Mouse (Mus musculus) ovary, postnatal 10 days (tissue): ENCODE measurements at regions not wholly inside any gene's neighbourhood (a gene's known extent, or its start where the extent isn't known, plus 50 kb on each side); places are given as distances from the start of the nearest gene placed in this dataset.

ENCODE experiments used
- DNase-seq: peaks from one replicate; pipeline ENCODE4 v3.0.0; 2022; ENCODE audit warnings: low spot score

- no peak for DNase-seq
These were observed 239.4 kb upstream of the Lrig3 start for GRCm38 (mm10) chr10:125726546-125726945.

- DNase-seq, result no peak
These were observed 230.0 kb upstream of the Lrig3 start for GRCm38 (mm10) chr10:125735744-125736494.

- no peak for DNase-seq
These were observed 222.8 kb upstream of the Lrig3 start for GRCm38 (mm10) chr10:125743181-125743580.

- no peak for DNase-seq
These were observed 216.9 kb upstream of the Lrig3 start for GRCm38 (mm10) chr10:125749031-125749585.

DNA sequence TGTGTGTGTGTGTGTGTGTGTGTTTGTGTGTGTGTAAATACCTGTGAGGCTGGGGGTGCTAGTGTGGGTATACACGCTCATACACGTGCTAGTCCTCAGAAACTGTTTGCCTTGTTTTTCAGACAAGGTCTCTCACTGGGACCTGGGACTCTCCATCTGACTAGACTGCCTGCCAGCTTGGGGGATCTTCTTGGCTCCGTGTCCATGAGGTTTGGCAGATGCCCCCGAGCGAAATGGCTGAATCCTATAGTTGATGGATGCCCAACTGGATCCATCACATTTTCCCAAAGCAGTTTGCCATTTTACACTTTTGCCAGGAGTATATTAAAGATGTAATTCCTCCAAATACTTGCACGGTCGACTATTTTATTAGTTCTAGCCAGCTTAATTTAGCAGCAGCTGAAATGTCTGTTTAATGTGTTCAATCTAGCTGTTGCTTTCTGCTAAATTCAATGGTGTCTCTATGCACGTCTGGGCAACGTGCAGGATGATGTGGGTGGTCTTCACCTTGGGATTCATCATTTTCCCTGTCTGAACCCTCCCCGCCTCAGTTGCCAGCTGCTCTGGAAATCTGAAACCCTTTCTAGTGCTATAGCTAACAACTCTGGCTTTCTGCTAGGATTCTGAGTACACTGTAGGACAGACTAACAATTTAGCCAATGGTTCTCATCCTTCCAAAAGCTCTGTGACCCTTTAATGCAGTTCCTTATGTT lies 213.3 kb upstream of the Lrig3 start:
- DNase-seq, result no peak

DNA sequence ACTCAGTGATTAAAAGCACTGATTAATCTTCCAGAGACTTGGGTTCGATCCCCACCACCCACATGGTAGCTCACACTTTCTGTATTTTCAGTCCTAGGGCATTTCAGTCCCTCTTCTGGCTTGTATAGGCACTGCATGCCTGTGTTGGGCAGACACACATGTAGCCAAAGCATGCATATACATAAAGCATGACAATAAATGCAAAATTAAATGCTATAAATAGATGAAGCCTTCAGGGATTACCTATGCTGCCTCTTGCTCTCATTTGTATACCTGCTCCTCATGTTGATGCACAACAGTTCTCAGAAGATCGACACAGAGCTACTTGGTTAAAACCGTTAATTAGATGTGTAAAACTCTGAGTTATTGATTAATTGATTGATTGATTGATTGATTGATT lies 206.8 kb upstream of the Lrig3 start:
- no peak for DNase-seq

- no peak for DNase-seq
These were observed 203.4 kb upstream of the Lrig3 start for GRCm38 (mm10) chr10:125762367-125763068.

DNA sequence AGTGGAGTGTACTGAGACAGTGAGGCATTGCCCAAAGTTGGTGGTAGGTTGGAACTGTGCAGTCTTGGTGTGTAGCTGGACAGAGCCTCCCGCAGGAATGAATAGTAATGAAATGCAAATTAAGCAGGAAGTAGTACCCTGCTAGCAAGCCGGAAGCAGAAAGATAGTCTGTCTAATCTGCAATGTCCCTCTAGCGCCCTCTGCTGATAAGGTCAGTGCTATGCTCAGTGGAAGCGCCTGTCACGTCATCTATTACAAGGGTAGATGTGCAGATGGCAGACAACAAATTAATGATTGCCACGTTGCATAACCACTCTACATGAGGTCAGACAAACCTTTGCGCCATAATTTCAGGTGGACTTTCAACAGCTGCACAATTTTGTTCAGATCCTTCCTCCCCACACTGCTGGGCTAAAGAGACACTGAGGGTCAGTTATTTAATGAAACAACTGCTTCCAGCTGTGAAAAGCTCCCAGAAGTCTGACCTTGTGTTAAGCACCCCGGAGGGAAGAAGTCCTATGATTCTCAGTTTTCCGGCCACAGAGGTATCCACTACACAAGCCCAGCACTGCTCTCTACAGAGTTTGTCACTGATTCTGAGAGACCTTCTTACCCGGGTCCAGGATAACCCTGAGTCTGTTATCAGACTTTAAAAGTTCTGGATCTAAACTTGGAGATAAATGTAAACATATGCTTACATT lies 201.4 kb upstream of the Lrig3 start:
- DNase-seq, result no peak

DNA sequence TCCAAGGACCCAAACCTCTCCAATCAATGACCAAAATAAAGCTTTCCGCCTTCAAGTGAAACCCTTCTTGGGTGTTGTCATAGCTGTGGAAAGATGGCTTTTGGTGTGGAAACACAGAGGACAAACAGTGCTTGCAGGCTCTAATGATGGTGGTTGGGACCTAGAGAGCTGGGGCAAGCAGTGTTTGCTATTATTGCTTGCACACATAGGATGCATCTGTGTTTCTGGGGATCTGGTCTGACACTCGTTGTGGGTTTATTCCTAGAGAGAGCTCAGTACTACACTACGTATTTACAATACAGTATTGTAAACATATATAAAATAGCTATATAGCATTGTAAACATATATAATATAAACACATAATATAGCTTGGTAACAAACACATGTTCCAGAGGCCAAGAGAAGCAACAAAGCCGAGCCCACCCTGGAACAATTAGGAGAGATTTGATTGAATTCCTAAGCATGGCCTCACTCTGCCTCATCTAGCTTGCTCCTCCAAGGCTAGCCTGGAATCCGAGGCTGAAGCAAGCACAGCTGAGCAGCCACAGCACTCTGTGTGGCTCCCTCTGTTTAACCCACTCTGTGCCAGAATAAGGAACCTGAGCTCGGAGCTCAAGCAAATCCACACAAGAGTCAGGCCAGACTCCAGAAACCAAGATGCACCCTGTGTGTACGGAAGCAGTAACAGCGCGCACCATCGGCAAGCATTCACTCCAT lies 200.7 kb upstream of the Lrig3 start:
- no peak for DNase-seq

GRCm38 (mm10) chr10:125768281-125768680 lies 197.7 kb upstream of the Lrig3 start:
- no peak for DNase-seq

GRCm38 (mm10) chr10:125773541-125773940 lies 192.4 kb upstream of the Lrig3 start:
- no peak for DNase-seq

- DNase-seq, result no peak
These were observed 183.5 kb upstream of the Lrig3 start for GRCm38 (mm10) chr10:125782486-125782885.

DNA sequence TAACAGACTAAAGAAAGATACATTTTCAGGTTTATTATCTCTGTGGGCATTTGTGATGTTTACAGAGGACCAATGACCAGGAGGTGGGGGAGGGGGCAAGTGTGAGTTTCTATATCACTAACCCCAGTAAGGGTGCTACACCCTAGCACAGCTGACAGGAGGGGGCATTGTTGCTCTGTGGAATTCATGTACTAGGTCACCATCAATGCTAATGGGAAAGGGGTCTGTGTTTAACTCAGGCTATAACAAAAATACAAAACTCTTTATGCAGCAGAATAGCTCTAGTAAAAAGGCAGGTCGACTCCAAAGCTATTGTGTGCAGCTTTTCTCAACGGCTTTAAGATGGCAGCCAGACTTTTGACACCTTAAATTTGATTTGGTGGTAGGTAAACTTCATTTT lies 181.1 kb upstream of the Lrig3 start:
- DNase-seq, result no peak

- no peak for DNase-seq
These were observed 180.3 kb upstream of the Lrig3 start for GRCm38 (mm10) chr10:125785448-125786196.

- no peak for DNase-seq
These were observed 179.6 kb upstream of the Lrig3 start for GRCm38 (mm10) chr10:125786197-125786879.

- DNase-seq, result no peak
These were observed 179.1 kb upstream of the Lrig3 start for GRCm38 (mm10) chr10:125786880-125787337.

DNA sequence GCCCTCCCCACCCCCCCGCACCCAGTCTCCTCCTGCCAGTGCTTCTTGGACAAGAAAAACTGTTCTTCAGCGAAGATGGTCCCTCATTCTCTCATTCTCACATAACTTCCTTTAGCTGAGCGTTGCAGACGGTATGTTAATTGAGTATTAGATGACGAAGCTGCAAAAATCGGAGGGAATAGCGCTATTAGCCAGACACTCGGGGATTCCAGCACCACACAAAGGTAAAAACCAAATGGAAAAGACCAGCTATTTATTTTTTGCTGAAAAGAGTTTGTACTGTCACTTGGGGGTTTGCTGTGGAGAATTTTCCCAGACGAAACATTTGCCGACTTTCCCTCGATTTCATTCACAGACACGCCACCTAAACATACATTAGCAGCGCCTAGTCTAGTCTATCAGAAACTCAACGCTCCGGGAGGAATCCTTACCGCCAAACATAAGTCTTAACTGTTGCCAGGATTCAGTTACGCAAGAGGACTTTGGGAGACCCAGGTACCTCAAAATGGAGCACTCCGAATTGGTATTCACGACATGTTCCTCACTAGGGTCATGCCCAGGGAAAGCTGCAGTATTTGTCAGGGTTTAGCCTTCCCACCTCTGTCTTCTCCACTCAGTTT lies 178.4 kb upstream of the Lrig3 start:
- DNase-seq, result no peak

- no peak for DNase-seq
These were observed 177.7 kb upstream of the Lrig3 start for GRCm38 (mm10) chr10:125788262-125788661.

DNA sequence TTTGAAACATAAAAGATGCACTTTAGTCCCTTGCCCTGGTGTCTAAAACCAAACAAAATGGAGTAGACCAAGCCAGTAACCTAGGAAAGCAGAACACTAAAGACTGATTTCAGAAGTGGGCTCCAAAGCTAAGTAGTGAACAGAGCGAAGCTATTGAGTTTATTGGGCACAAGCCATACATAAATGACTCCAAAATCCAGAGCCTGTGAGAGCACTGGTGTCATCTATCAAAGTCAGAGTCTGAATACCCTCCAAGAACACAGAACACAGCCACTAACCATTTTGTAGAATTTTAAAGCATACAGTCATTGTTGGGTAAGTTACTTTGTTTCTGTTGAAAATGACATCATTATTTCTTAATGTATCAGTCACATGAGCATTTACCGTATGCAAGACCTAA lies 175.0 kb upstream of the Lrig3 start:
- no peak for DNase-seq
